Mouse (Mus musculus) stomach, postnatal 0 days (tissue): ENCODE results near the gene Rtn2. TPM values are rescaled to one million over a fixed set of nuclear protein-coding genes. Genes with fewer than 3 reads are reported as not detected.

Experiments used
- ATAC-seq: fragments of 200-750 bp; cut with Nextera tagmentation; 2 replicates; pipeline ENCODE4 v1.8.0; 2017; ENCODE audit not compliant: low FRiP score, low TSS enrichment
- DNase-seq: peaks from one replicate; pipeline ENCODE4 v3.0.0-alpha.2; 2016; ENCODE audit warnings: low spot score
- H3K27ac ChIP-seq: fragments of 300-500 bp; sonication (generic); replicated peaks from 2 replicates; pipeline ENCODE4 v1.5.1; 2014; ENCODE audit warnings: mild to moderate bottlenecking, control low read depth
- H3K27me3 ChIP-seq: fragments of 300-500 bp; sonication (generic); 2 replicates; pipeline ENCODE4 v1.6.1; 2014; ENCODE audit warnings: low read length; ENCODE audit not compliant: control insufficient read depth, insufficient read depth
- H3K36me3 ChIP-seq: fragments of 300-500 bp; sonication (generic); 2 replicates; pipeline ENCODE4 v1.6.1; 2014; ENCODE audit warnings: low read length, mixed read lengths; ENCODE audit not compliant: control insufficient read depth, insufficient read depth
- H3K4me1 ChIP-seq: fragments of 300-500 bp; sonication (generic); replicated peaks from 2 replicates; pipeline ENCODE4 v1.6.1; 2014; ENCODE audit warnings: antibody characterized with exemption; ENCODE audit not compliant: control insufficient read depth, insufficient read depth
- H3K4me2 ChIP-seq: fragments of 300-500 bp; sonication (generic); replicated peaks from 2 replicates; pipeline ENCODE4 v1.6.1; 2014; ENCODE audit warnings: low read depth, mild to moderate bottlenecking, control low read depth, moderate library complexity
- H3K4me3 ChIP-seq: fragments of 300-500 bp; sonication (generic); 2 replicates; pipeline ENCODE4 v1.5.1; 2014; ENCODE audit warnings: low read depth, low read length, control low read depth
- H3K9ac ChIP-seq: fragments of 300-500 bp; sonication (generic); 2 replicates; pipeline ENCODE4 v1.6.1; 2014; ENCODE audit warnings: mild to moderate bottlenecking, low read length, control low read depth, mixed read lengths
- H3K9me3 ChIP-seq: fragments of 300-500 bp; sonication (generic); 2 replicates; pipeline ENCODE4 v1.6.1; 2016; ENCODE audit warnings: low read length; ENCODE audit not compliant: control insufficient read depth
- CTCF ChIP-seq: IDR thresholded peaks from 2 replicates; pipeline ENCODE4 v1.5.1; 2016; ENCODE audit warnings: antibody characterized with exemption, low read depth, mild to moderate bottlenecking, moderate library complexity
- EP300 ChIP-seq: optimal IDR thresholded peaks from 2 replicates; pipeline ENCODE3; 2016; ENCODE audit warnings: antibody characterized with exemption
- WGBS: fragments of 180-500 bp; shearing (Covaris S2); extraction: QIAGEN DNeasy Blood & Tissue Kit; methylation state at CpG from one replicate; pipeline ENCODE4 v1.1.7; 2014; 5-methylcytosine and 5-hydroxymethylcytosine counted together
- polyA plus RNA-seq: library from polyadenylated mRNA; unstranded; fragments of >200 nt; fragmentation: Nextera tagmentation; extraction: Ambion mirVana; gene quantifications from 2 replicates; pipeline ENCODE4 v1.2.1, GENCODE M21; 2015

Gene Rtn2
- polyA plus RNA-seq, 1 experiment from 2014 or later = 10.1 TPM

GRCm38 (mm10) chr7:19343210-19343808 lies 60.9 kb downstream of the Rtn2 start:
- no peak overlapping the region for H3K4me3 ChIP-seq
- no peaks in the 10 kb centered on the region for H3K36me3 ChIP-seq
- DNase-seq = peak; percentile 84
- no peak for TF ChIP-seq EP300
- peak; percentile 94 for TF ChIP-seq CTCF
- H3K9ac ChIP-seq = no peak overlapping the region
- H3K27ac ChIP-seq = no peak overlapping the region
- 0 out of 2 replicates have a peak, but pooled peaks cover 2% of the 10 kb centered on the region for H3K4me1 ChIP-seq
- WGBS = 1% methylated on average over 11 of the region's 11 CpGs
- ATAC-seq = no peak
- no peaks in the 10 kb centered on the region for H3K9me3 ChIP-seq
- 0 out of 2 replicates have a peak overlapping the region, but pooled peaks have one; percentile 15 for H3K4me2 ChIP-seq
- H3K27me3 ChIP-seq = no peaks in the 10 kb centered on the region

- DNase-seq = peak; percentile 27
- Histone ChIP-seq H3K4me2 (peak within 1 kb of the TSS; percentile 63), H3K27ac (peak within 1 kb of the TSS; percentile 87), H3K9me3 (no peaks in the 10 kb centered on the region), H3K9ac (peak within 1 kb of the TSS; percentile 80), H3K4me3 (peak within 1 kb of the TSS; percentile 72), H3K4me1 (0 out of 2 replicates have a peak, but pooled peaks cover 2% of the 10 kb centered on the region), H3K36me3 (no peaks in the 10 kb centered on the region), H3K27me3 (no peaks in the 10 kb centered on the region)
- no peak for TF ChIP-seq EP300
- TF ChIP-seq CTCF = no peak
- peak; percentile 4; the same call in 1 of the 2 replicates for ATAC-seq
- WGBS = 19% methylated on average over 12 of the region's 12 CpGs
Measured at GRCm38 (mm10) chr7:19344237-19344847, 61.9 kb downstream of the Rtn2 start, which contains the start of gene Ercc1. TSS of gene Ercc1 (plus strand) at chr7:19344778.

- TF ChIP-seq CTCF = no peak
- TF ChIP-seq EP300 = no peak
- H3K9ac ChIP-seq = peak overlapping the region; percentile 80
- peak; percentile 98 for DNase-seq
- peak; percentile 95 for ATAC-seq
- H3K27ac ChIP-seq = peak overlapping the region; percentile 87
- H3K27me3 ChIP-seq = no peaks in the 10 kb centered on the region
- H3K4me3 ChIP-seq = peak overlapping the region; percentile 72
- no peaks in the 10 kb centered on the region for H3K9me3 ChIP-seq
- WGBS = under 1% methylated on average over 31 of the region's 31 CpGs
- H3K4me1 ChIP-seq = 0 out of 2 replicates have a peak, but pooled peaks cover 2% of the 10 kb centered on the region
- peak overlapping the region; percentile 63 for H3K4me2 ChIP-seq
- H3K36me3 ChIP-seq = 0 out of 2 replicates have a peak, but pooled peaks cover under 1% of the 10 kb centered on the region
Measured at GRCm38 (mm10) chr7:19344938-19345471, 62.6 kb downstream of the Rtn2 start.

Other genes with a start within 250 kb of the Rtn2 start
- gene Rsph6a, start 227.9 kb upstream of the Rtn2 start, polyA plus RNA-seq = not detected in 2 replicates
- gene Dmwd, start 206.4 kb upstream of the Rtn2 start, polyA plus RNA-seq = 4.5 and 7.0 TPM in 2 replicates
- gene Dmpk, start 198.8 kb upstream of the Rtn2 start, polyA plus RNA-seq = 91.3 and 103 TPM in 2 replicates
- gene Six5, start 188.0 kb upstream of the Rtn2 start, polyA plus RNA-seq = 6.1 and 7.7 TPM in 2 replicates
- 0.72 and 0.76 TPM in 2 replicates for gene Gm4969, start 164.3 kb upstream of the Rtn2 start, polyA plus RNA-seq
- 6.5 and 6.7 TPM in 2 replicates for gene Fbxo46, start 162.8 kb upstream of the Rtn2 start, polyA plus RNA-seq
- gene Qpctl, start 133.3 kb upstream of the Rtn2 start, polyA plus RNA-seq = 11.3 and 11.8 TPM in 2 replicates
- 96.9 and 103 TPM in 2 replicates for gene Snrpd2, start 132.9 kb upstream of the Rtn2 start, polyA plus RNA-seq
- 0.22 and 0.27 TPM in 2 replicates for gene Gipr, start 116.5 kb upstream of the Rtn2 start, polyA plus RNA-seq
- 8.4 and 8.8 TPM in 2 replicates for gene Eml2, start 106.2 kb upstream of the Rtn2 start, polyA plus RNA-seq
- 0.85 and 1.3 TPM in 2 replicates for gene Gpr4, start 70.1 kb upstream of the Rtn2 start, polyA plus RNA-seq
- 20.3 and 20.7 TPM in 2 replicates for gene Opa3, start 54.3 kb upstream of the Rtn2 start, polyA plus RNA-seq
- gene Vasp, start 10.8 kb upstream of the Rtn2 start, polyA plus RNA-seq = 108 and 120 TPM in 2 replicates
- 0.17 and 0.21 TPM in 2 replicates for gene Ppm1n, start 2.6 kb upstream of the Rtn2 start, polyA plus RNA-seq
- gene Fosb, start 27.4 kb downstream of the Rtn2 start, polyA plus RNA-seq = 0.21 and 0.38 TPM in 2 replicates
- 32.8 and 36.9 TPM in 2 replicates for gene Ercc1, start 62.2 kb downstream of the Rtn2 start, polyA plus RNA-seq
- 13.4 and 13.6 TPM in 2 replicates for gene Cd3eap, start 76.9 kb downstream of the Rtn2 start, polyA plus RNA-seq
- 10.3 and 12.2 TPM in 2 replicates for gene Ppp1r13l, start 77.1 kb downstream of the Rtn2 start, polyA plus RNA-seq
- gene Ercc2, start 99.4 kb downstream of the Rtn2 start, polyA plus RNA-seq = 6.0 and 6.4 TPM in 2 replicates
- gene Klc3, start 121.5 kb downstream of the Rtn2 start, polyA plus RNA-seq = 24.3 and 26.5 TPM in 2 replicates
- 42.1 and 43.6 TPM in 2 replicates for gene Ckm, start 122.2 kb downstream of the Rtn2 start, polyA plus RNA-seq
- 5.2 and 5.3 TPM in 2 replicates for gene Mark4, start 176.2 kb downstream of the Rtn2 start, polyA plus RNA-seq
- 0.97 and 1.1 TPM in 2 replicates for gene Exoc3l2, start 180.7 kb downstream of the Rtn2 start, polyA plus RNA-seq
- 3.2 and 3.7 TPM in 2 replicates for gene Bloc1s3, start 225.7 kb downstream of the Rtn2 start, polyA plus RNA-seq
- 113 and 123 TPM in 2 replicates for gene Trappc6a, start 225.8 kb downstream of the Rtn2 start, polyA plus RNA-seq
- gene Nkpd1, start 235.2 kb downstream of the Rtn2 start, polyA plus RNA-seq = 30.8 and 33.0 TPM in 2 replicates